Mouse (Mus musculus): Measurements from ENCODE around the gene Zfp865.

- TF ChIP-seq CTCF (IDR thresholded peaks at IDR 0.05; ENCODE audit: control insufficient read depth, insufficient read depth, insufficient replicate concordance, low read depth, low read length) (no peak), POLR2A (IDR thresholded peaks at IDR 0.05; ENCODE audit: control insufficient read depth, low read depth, low read length) (no peak)
Observed at GRCm38 (mm10) chr7:5083325-5084105, 63.3 kb downstream of the Zfp865 start.
